Mouse (Mus musculus) hindbrain, embryonic 10.5 days (tissue): ENCODE data around the gene Fto. TPM values are rescaled to one million over a fixed set of nuclear protein-coding genes. Genes with fewer than 3 reads are reported as not detected.

ENCODE experiments used
- DNase-seq: peaks from one replicate; pipeline ENCODE4 v3.0.0-alpha.2; 2017; ENCODE audit warnings: low spot score
- H3K27ac ChIP-seq: fragments of 300-500 bp; sonication (generic); 2 replicates; pipeline ENCODE4 v1.5.1; 2016; ENCODE audit warnings: mild to moderate bottlenecking, moderate library complexity
- H3K27me3 ChIP-seq: fragments of 300-500 bp; sonication (generic); 2 replicates; pipeline ENCODE4 v1.6.1; 2016; ENCODE audit warnings: mild to moderate bottlenecking; ENCODE audit not compliant: poor library complexity, insufficient read depth, severe bottlenecking
- H3K36me3 ChIP-seq: fragments of 300-500 bp; sonication (generic); 2 replicates; pipeline ENCODE4 v1.6.1; 2016; ENCODE audit warnings: mild to moderate bottlenecking, moderate library complexity
- H3K4me1 ChIP-seq: fragments of 300-500 bp; sonication (generic); replicated peaks from 2 replicates; pipeline ENCODE4 v1.6.1; 2016; ENCODE audit warnings: mild to moderate bottlenecking
- H3K4me3 ChIP-seq: fragments of 300-500 bp; sonication (generic); 2 replicates; pipeline ENCODE4 v1.5.1; 2016; ENCODE audit warnings: mild to moderate bottlenecking, moderate library complexity
- H3K9me3 ChIP-seq: fragments of 300-500 bp; sonication (generic); 2 replicates; pipeline ENCODE4 v1.6.1; 2016; ENCODE audit warnings: mild to moderate bottlenecking, moderate library complexity
- WGBS: fragments of 180-500 bp; shearing (Covaris S2); methylation state at CpG from one replicate; pipeline ENCODE4 v1.1.7; 2016; 5-methylcytosine and 5-hydroxymethylcytosine counted together
- polyA plus RNA-seq: library from polyadenylated mRNA; unstranded; fragments of >200 nt; fragmentation: Nextera tagmentation; extraction: Ambion mirVana; gene quantifications from 2 replicates; pipeline ENCODE4 v1.2.1, GENCODE M21; 2016

Fto gene
- polyA plus RNA-seq, 1 experiment from 2014 or later = 103 TPM

DNA sequence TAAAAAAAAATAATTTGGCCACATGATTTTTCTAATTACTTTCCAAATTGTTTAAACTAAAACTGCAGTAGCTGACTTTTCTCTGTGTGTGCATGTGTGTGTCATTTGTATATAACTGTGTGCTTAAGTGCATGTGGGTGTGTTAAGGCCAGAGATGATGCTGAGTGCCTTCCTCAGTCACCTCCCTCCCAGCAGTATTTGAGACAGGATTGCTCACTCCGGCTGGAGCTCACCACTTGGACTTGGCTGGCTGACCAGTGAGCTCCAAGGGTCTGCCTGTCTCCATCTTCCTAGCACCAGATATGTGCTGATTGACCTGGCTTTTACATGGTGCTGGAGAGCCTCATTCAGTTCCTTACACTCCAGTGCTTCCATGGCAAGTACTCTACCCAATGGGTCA, 144.7 kb downstream of the Fto start:
- WGBS = 87% methylated on average over 1 of the region's 1 CpGs
- no peaks in the 10 kb centered on the region for H3K36me3 ChIP-seq
- H3K4me1 ChIP-seq = peaks cover 7% of the 10 kb centered on the region
- no peak overlapping the region for H3K27ac ChIP-seq
- DNase-seq = no peak
- no peaks in the 10 kb centered on the region for H3K27me3 ChIP-seq
- H3K4me3 ChIP-seq = no peak overlapping the region
- H3K9me3 ChIP-seq = no peaks in the 10 kb centered on the region

DNA sequence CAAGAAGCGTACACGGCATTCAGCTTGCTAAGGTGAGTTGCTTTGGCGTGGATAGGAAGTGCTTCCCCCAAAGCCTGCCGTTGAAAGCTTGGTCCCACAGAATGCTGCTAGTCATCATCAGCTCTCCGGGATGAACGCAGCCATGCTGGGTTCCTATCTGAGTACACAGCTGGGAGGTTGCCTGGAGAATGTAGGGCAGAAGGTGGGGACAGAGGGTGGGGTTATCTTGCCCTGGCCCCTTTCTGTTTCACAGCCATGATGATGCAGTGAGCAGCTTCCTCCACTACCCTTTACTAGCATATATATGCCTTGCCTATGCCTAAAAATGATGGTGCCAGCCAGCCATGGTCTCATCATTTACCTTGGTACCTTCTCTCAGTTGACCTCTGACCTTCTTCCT, 147.6 kb downstream of the Fto start:
- no peaks in the 10 kb centered on the region for H3K4me1 ChIP-seq
- no peaks in the 10 kb centered on the region for H3K36me3 ChIP-seq
- DNase-seq = no peak
- WGBS = 91% methylated on average over 6 of the region's 6 CpGs
- no peak overlapping the region for H3K27ac ChIP-seq
- H3K27me3 ChIP-seq = no peaks in the 10 kb centered on the region
- no peaks in the 10 kb centered on the region for H3K9me3 ChIP-seq
- H3K4me3 ChIP-seq = no peak overlapping the region

DNA sequence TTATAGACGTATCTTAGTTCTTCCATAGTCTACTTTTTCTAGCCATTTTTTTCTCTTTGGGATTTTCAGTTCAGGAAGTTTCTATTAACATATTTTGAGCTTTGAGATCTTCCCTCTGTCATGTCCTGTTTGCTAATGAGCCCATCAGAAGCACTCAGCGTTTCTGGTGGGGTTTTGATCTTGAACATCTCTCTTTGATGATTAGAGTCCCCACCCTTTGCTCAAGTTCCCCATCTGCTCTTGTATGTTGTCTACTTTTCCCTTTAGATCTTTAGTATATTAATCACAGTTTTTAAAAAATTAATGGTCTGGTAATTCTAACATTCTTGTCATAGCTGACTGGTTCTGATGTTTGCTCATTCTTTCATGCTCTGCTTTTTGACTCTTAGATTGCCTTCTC, 150.4 kb downstream of the Fto start:
- 88% methylated on average over 2 of the region's 2 CpGs for WGBS
- DNase-seq = no peak
- peaks cover 3% of the 10 kb centered on the region for H3K36me3 ChIP-seq

DNA sequence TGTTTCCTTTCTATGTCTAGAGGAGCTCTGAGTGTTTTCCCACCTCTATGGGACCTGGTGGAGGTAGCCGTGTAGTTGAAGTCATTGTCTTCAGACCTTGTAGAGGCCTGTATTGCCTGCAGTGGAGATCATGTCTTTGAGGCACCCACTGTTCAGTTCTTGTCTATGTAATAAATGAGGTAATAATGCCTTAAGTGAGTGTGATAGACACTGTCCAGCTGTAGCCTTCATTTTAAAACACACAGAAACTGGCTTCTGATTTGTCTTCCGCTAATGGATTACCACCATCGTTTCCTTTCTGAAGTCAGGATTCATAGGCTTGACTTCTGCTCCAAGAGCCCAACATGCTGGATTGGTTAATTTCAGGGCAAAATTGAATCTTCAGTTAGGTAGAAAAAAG, 154.1 kb downstream of the Fto start:
- WGBS = 95% methylated on average over 3 of the region's 3 CpGs
- Histone ChIP-seq H3K4me3 (no peak overlapping the region), H3K4me1 (no peaks in the 10 kb centered on the region), H3K27me3 (no peaks in the 10 kb centered on the region), H3K27ac (no peak overlapping the region), H3K36me3 (peaks cover 7% of the 10 kb centered on the region), H3K9me3 (no peaks in the 10 kb centered on the region)
- DNase-seq = no peak

More for the DNA sequence above, 150.4 kb downstream of the Fto start:
- no peak overlapping the region for H3K27ac ChIP-seq
- no peaks in the 10 kb centered on the region for H3K9me3 ChIP-seq
- H3K4me3 ChIP-seq = no peak overlapping the region
- no peaks in the 10 kb centered on the region for H3K27me3 ChIP-seq
- H3K4me1 ChIP-seq = no peaks in the 10 kb centered on the region

GRCm38 (mm10) chr8:91467881-91468534, 154.7 kb downstream of the Fto start:
- peaks cover 7% of the 10 kb centered on the region for H3K36me3 ChIP-seq
- no peak overlapping the region for H3K4me3 ChIP-seq
- no peak for DNase-seq
- WGBS = 92% methylated on average over 8 of the region's 8 CpGs
- H3K4me1 ChIP-seq = no peaks in the 10 kb centered on the region
- no peaks in the 10 kb centered on the region for H3K27me3 ChIP-seq
- H3K9me3 ChIP-seq = no peaks in the 10 kb centered on the region
- no peak overlapping the region for H3K27ac ChIP-seq

GRCm38 (mm10) chr8:91469441-91469840, 156.1 kb downstream of the Fto start:
- Histone ChIP-seq H3K4me3 (no peak overlapping the region), H3K36me3 (peaks cover 13% of the 10 kb centered on the region), H3K9me3 (no peaks in the 10 kb centered on the region), H3K4me1 (no peaks in the 10 kb centered on the region), H3K27ac (no peak overlapping the region), H3K27me3 (no peaks in the 10 kb centered on the region)
- DNase-seq = no peak
- WGBS = 86% methylated on average over 8 of the region's 8 CpGs

GRCm38 (mm10) chr8:91474731-91475279, 161.5 kb downstream of the Fto start:
- H3K27ac ChIP-seq = no peak overlapping the region
- no peak for DNase-seq
- 86% methylated on average over 6 of the region's 6 CpGs for WGBS
- no peak overlapping the region for H3K4me3 ChIP-seq
- peaks cover 30% of the 10 kb centered on the region for H3K36me3 ChIP-seq
- H3K27me3 ChIP-seq = no peaks in the 10 kb centered on the region
- no peaks in the 10 kb centered on the region for H3K9me3 ChIP-seq
- no peaks in the 10 kb centered on the region for H3K4me1 ChIP-seq

DNA sequence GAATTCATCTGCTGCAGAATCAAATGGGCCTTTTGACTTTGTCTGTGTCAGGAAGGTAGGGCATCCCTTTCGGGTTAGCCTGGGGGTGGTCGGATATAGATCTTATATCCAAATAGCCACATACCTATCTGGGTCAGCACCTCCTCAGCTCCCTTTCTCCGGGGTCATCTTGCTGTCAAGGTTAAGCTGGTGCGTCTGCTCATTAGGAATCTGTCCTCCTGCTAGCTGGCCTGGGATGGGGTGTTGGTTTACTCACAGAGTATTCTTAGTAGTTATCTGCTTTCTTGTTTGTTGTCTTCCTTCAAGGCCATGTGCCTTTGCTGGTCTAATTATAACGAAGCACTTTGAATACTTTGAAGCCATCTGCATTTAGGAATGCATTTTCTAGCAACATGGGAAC, 163.7 kb downstream of the Fto start:
- no peaks in the 10 kb centered on the region for H3K9me3 ChIP-seq
- no peak for DNase-seq
- peaks cover 30% of the 10 kb centered on the region for H3K36me3 ChIP-seq
- no peak overlapping the region for H3K4me3 ChIP-seq
- H3K4me1 ChIP-seq = peaks cover 1% of the 10 kb centered on the region; the same call in 1 of the 2 replicates
- 92% methylated on average over 5 of the region's 5 CpGs for WGBS
- no peak overlapping the region for H3K27ac ChIP-seq
- H3K27me3 ChIP-seq = no peaks in the 10 kb centered on the region

DNA sequence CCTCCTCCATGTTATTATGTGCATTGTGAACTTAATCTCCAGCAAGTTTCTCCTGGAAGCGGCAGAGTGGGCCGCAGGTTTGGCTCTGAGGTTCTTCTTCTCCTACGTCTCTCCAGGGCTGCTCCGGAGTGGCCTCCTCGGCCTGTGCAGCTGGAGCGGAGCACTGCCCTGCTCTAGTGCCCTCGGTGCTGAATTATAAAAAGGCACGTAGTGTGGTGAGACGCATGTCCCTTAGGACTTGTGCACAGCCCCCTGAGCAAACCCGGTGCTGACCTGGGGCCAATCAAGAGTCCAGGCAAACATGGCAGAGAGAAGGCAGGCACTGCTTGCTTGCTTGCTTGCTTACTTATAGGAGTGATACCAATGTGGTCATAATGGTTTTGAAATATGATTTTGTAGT, 164.1 kb downstream of the Fto start:
- peaks cover 6% of the 10 kb centered on the region for H3K4me1 ChIP-seq
- no peak for DNase-seq
- H3K4me3 ChIP-seq = no peak overlapping the region
- no peaks in the 10 kb centered on the region for H3K27me3 ChIP-seq
- H3K36me3 ChIP-seq = peaks cover 28% of the 10 kb centered on the region
- H3K27ac ChIP-seq = no peak overlapping the region
- no peaks in the 10 kb centered on the region for H3K9me3 ChIP-seq
- 92% methylated on average over 10 of the region's 10 CpGs for WGBS

GRCm38 (mm10) chr8:91482511-91482910, 169.2 kb downstream of the Fto start:
- 36% methylated on average over 9 of the region's 9 CpGs for WGBS
- H3K27me3 ChIP-seq = peaks cover 12% of the 10 kb centered on the region
- no peak for DNase-seq
- no peaks in the 10 kb centered on the region for H3K9me3 ChIP-seq
- no peak overlapping the region; the same call in 1 of the 2 replicates for H3K4me3 ChIP-seq
- H3K27ac ChIP-seq = peak overlapping the region; percentile 59; the same call in 1 of the 2 replicates
- peaks cover 15% of the 10 kb centered on the region for H3K4me1 ChIP-seq
- H3K36me3 ChIP-seq = peaks cover 18% of the 10 kb centered on the region

- H3K9me3 ChIP-seq = no peaks in the 10 kb centered on the region
- H3K27ac ChIP-seq = no peak overlapping the region
- DNase-seq = no peak
- H3K27me3 ChIP-seq = peaks cover 29% of the 10 kb centered on the region
- WGBS = 80% methylated on average over 4 of the region's 4 CpGs
- H3K4me3 ChIP-seq = no peak overlapping the region
- H3K4me1 ChIP-seq = peaks cover 38% of the 10 kb centered on the region
- peaks cover 15% of the 10 kb centered on the region for H3K36me3 ChIP-seq
These were observed 173.1 kb downstream of the Fto start for GRCm38 (mm10) chr8:91486394-91486793.

- no peaks in the 10 kb centered on the region for H3K9me3 ChIP-seq
- no peak overlapping the region for H3K4me3 ChIP-seq
- H3K27ac ChIP-seq = no peak overlapping the region
- WGBS = 93% methylated on average over 2 of the region's 2 CpGs
- H3K36me3 ChIP-seq = peaks cover 15% of the 10 kb centered on the region
- no peak for DNase-seq
- peaks cover 32% of the 10 kb centered on the region for H3K4me1 ChIP-seq
- H3K27me3 ChIP-seq = peaks cover 37% of the 10 kb centered on the region
These were observed 174.1 kb downstream of the Fto start for GRCm38 (mm10) chr8:91487456-91487855.

DNA sequence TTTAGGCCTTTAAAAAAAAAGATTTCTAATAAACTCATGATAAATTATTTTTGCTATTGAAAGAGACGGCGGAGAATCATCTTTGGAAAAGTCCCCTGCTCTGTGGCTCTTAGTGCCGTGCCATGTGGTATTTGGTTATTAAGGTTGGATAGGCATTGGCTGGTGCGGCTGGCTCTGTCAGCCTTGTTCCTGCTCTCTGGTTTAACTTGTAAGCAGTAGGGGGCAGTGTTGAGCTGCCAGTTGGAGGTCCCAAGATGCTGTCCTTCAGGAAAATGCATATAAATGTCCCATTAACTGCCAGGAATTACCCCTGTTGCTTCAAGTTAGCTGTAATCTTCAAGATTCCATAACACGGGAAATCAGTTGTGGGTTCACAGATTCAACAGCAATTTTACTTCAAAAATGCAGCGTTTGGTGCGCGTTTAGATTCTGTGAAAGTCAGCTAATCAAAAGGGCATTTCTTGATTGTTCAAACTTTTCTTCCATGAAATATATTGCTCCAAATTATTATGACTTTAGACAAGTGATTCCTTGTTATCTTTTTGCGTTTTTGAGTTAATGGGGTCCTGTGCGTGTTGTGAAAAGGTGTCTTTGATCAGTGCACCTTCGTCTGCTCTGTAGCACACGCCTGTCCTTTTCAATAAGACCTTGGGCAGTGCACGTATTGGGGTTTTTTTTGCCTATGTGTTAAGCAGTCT, 174.9 kb downstream of the Fto start:
- Histone ChIP-seq H3K4me3 (no peak overlapping the region), H3K27me3 (peaks cover 38% of the 10 kb centered on the region), H3K27ac (no peak overlapping the region), H3K36me3 (peaks cover 15% of the 10 kb centered on the region), H3K9me3 (no peaks in the 10 kb centered on the region), H3K4me1 (peaks cover 24% of the 10 kb centered on the region)
- WGBS = 51% methylated on average over 13 of the region's 13 CpGs
- peak; percentile 78 for DNase-seq
